Mouse (Mus musculus): ENCODE data around the gene Ahcyl1.

Gene Ahcyl1

DNA sequence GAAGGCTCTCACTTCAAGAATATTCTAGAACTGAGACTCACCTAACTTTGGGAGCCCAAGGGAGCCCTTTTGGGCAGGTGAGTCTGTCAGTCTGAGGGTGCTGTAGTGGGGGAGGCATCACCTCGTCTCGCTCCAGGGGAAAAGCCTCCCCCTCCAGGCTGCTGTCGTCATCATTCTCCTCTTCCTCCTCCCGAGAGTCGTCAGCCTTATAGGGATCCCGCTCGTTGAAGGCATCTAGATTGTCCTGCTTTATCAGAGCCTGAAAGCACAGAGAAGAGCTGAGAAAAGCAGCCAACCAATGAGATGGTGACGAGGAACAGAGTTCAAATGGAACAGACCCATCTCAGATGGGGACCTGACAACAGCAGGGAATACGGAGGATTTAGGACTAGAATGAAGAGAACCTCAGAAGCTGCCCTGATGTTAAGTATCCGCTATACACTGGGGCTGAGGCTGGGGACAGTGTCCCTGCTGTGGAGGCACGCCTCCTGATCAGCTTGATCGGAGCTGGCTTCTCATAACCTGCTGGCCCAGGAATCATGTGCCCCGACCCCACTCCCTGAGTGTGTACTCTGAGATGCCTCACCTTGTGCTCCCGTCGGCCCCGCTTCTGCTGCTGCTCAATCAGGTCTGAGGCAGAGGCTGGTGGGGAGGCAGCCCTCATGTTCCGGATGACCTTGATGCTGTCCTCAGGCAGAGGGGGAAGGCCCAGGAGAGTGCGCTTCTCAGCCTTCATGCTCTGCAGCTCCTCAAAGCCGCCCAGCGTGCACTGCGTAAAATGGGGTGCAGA is 74.9 kb downstream of the Ahcyl1 start:
- intact Hi-C loops (cut with DNase I), result no loop called here

DNA sequence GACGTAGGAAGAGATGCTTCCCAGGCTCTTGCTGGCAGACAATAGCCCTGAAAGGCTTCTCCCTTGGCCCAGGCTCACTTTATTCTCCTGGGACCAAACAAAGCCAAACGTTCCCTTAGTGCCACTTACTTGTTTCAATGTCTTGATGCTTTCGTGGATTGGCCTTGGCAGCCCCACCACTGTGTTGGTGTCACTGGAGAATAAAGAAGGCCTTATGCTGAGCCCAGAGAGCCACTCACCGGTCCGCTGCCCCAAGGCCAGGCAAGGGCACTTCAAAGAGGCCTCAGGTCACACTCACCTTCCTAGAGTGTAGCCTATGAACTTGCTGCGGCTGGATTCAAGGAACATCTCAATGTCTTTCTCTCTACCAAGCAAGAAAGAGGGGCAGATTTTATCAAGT is 76.4 kb downstream of the Ahcyl1 start:
- intact Hi-C loops (cut with DNase I), result no loop called here

DNA sequence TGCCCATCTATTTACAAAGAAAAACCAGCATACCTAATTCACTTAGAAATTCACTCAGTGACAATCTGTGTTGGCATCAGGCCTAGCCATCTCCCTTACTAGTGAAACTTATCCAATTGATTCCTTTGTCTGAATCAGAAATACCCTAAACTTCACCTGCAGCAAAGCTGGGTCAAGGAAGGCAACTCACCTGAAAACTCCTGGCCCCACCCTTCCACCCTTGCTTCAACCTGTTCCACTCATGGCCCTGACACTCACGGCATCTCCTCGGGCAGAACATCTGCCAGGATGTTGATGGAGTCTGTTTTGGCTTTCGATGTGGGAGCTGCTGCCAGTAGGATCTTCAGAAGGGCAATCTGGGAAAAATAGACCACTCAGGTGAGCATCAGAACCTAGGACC is 78.6 kb downstream of the Ahcyl1 start:
- intact Hi-C loops (cut with DNase I), result no loop called here

All from adrenal gland (tissue).